Mouse (Mus musculus) natural killer cell, adult 2 months (primary cell): ENCODE data around the gene Pdzd7.
"Not testable (repeated sequence)": the region's sequence is repeated elsewhere in the genome, so short reads cannot be mapped to it uniquely, and the experiment has no call there.

ENCODE experiments used
- DNase-seq, 2 experiments: peaks; one replicate each; pipeline ENCODE4 v3.0.0; 2022; ENCODE audit warnings: low spot score in 2 of 2

Pdzd7 gene

DNA sequence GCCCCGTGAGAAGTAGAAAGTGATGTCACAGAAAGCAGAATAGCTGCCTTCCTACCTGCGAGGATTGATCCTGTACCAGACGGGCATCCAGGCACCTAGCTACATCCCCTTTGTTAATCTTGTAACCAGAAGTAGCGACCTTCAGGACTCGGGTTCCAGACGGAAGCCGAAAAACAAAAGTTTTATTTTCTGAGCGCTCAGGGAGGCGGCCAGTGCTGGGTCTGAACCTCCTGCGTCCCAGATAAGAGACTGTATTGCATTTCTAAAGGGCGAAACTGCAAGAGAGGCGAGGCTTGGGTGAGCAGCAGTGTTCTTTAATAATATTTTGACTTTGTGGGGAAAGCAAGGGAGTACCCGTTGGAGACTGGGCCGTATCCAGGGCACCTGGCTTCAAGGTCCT lies 13.3 kb upstream of the Pdzd7 start:
- DNase-seq = no peak

DNA sequence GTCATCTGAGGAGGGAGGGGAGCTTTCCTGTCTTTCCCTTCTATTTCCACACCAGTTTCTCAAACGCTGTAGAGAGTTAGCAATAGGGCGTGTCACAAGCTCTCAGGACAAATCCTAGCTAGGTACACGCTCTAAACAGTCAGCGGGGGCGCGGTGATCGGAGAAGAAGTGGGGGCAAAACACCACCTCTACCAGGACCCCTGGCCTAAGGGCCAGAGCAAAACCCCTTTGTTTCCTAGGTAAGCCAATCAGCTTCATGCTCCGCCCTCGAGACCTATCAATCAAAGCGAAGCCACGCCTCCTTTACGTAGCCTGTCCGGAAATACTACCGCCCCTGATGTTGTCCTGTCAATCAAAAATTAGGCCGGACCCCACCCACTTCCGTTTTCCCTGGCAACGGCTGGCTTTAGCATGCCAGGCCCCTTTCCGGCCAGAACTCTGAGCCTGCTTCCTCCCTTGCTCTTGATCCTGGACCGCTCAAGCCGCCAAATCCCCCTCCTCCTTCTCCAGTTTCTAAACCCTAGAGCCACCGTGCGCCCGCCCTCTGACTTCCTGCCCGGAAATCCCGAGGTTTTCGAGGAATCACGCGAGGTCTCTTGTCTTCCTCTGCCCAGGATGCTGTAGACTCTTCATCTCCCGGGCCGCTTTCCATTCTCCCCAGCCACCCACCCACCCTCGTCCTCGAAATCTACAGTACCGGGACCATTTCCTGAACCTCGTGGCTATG lies 12.8 kb upstream of the Pdzd7 start:
- DNase-seq = peak; percentile 91 to 92

- DNase-seq = no peak
Observed at GRCm38 (mm10) chr19:45057724-45058112, 12.2 kb upstream of the Pdzd7 start.

DNA sequence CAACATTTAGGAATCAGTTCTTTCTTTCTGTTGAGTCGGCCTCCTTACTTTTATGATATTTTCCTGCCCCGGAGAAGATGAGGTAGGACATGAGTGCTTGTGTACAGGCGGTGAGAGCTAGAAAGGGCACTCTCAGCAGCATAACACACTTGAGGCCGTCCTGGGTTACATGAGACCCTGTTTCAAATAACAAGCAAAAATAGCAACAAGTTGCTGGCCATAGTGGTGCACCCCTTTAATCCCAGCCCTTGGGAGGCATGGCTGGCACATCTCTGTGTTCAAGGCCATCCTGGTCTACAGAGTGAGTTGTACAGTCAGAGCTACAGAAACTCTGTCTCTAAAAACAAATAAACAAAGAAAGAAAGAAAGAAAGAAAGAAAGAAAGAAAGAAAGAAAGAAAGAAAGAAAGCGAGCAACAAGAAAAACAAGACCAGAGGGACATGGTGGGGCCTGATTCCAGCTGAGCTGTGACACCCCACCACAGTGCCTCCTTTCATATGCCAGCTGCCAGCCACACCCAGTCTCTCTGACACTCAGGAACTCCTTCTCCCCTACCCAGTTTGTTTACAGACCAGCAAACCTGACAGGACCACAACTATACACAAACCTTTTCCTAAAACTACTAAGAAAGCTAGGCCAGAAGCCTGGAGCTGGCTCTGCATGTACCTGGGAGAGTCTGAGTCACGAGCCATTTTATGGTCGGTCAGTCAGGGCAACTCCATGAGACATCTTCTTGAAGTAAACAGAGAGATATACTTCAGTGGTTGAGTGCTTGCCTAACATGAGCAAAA lies 11.6 kb upstream of the Pdzd7 start:
- no peak for DNase-seq

DNA sequence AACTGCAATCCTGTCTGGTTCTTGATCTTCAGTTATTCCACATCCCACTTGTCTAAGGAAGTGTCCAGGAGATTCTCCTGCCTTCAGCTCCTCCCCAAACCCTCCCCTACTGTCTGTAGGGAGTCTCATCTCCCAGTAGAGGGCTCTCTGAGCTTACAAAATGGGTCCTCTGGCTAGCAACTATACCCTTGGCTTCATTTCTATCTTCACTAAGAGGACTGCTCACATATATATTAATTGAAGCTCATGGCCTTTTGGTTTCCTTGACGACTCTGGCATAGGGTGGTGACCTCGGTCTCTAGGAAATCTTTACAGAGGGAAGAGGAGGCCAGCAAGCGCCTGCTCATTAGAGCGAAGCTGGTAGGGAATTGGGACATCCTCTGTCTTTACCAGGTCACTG lies 10.8 kb upstream of the Pdzd7 start:
- DNase-seq = no peak

DNA sequence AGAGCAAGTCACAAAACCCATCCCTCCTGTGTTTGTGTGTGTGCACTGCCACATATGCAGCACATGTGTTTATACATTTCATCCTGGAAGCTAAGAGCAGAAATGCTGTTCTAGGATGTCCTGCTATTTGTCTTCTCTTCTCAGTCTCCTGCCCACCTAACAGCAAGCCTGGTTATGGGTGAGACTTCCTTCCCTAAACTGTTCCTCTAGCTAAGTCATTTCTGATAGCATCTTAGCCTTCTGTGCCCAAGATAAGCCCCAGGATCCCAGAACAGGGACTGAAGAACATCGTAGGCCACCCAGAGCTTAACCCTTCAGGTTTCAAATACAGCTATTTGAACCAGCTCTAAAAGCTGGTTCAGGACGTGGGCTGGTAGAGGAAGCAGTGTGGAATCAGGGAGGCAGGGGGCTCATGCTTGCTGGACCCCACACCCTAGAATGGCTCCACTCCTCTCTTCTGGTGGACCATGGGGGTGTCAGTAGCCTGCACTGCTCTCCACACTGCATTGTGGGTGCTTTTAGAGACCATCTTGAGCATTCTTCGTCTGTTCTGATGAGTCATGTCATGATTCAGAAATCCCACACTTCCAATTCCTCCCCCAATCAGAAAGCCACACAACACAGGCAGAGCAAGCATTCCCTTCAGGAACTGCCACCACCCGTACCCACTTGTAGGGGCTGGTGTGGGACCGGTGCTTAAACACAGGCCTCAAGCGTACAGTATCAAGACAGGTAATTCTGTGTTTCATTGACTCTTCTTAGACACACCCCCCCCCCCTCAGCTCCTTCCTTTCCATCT lies 9.6 kb upstream of the Pdzd7 start:
- no peak for DNase-seq

GRCm38 (mm10) chr19:45053451-45053850 lies 7.9 kb upstream of the Pdzd7 start:
- DNase-seq = no peak

DNA sequence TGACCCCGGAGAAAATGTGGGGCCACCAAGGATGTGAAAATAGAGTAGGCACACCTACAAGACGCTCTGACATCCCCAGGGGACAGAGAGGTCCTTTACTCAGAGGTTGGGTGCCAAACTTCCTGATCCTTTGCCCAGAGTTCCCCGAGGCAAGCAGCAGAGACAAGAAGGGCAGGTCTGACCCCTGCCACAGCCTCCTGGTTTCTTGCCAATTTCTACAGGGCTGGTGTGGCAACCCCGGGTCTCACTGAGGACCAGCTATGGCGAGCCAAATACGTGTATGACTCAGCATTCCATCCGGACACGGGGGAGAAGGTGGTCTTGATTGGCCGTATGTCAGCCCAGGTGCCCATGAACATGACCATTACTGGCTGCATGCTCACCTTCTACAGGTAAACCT lies 4.0 kb upstream of the Pdzd7 start:
- no peak for DNase-seq

DNA sequence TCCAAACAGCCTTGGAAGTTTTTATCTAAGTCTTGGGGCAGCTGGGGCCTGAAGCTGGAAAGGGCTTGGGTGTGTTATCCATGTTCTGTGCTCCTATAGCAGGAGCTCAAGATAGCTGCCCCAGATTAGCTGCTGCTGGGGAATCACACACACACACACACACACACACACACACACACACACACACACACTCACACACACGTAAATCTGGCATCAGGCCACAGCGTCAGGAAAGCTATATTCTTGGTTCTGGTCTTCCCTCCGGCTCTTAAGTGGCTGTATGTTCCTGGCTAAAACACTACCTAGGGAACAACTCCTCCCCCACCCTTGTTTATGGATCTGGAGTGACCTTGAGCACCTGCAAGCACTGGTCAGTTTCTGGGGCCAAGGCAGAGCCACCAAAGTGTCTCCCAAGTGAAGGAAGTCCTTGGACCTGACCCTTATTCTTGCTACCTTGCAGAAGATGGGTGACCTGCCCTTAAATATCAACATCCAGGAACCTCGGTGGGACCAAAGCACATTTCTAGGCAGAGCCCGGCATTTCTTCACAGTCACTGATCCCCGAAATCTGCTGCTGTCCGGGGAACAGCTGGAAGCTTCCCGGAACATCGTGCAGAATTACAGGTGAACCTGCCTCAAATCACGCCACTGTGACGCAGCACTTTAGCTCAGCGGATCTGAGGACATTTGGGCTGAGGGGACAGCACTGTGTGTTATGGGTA lies 3.3 kb upstream of the Pdzd7 start:
- DNase-seq = no peak

GRCm38 (mm10) chr19:45047935-45048643 lies 2.6 kb upstream of the Pdzd7 start:
- DNase-seq = peak; percentile 78 to 80

- DNase-seq = peak; percentile 87 to 88
Observed at GRCm38 (mm10) chr19:45047417-45047934, 2.0 kb upstream of the Pdzd7 start, which contains the start of gene Sfxn3. TSS of gene Sfxn3 (plus strand) at chr19:45047503.

- DNase-seq = peak; percentile 49 to 66
Observed at GRCm38 (mm10) chr19:45046523-45047321, 1.2 kb upstream of the Pdzd7 start.

DNA sequence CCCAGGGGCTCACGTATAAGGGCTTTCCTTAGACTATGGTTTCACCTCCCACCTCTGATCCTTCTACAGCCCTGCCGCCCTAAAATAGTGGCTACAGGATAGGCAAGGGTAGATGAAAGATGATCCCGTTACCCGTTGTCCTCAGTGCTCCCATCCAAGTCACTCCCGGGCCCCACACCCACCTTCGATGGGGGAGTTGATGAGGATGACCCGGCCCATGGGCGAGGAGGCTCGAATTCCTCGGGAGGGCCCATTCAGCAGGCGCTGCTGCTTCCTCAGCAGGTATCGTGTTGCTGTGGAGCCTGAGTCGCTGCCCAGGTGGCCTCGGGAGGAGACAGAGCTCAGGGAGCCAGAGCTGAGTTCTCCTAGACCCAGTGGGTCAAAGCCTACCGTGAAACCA lies 281 bp downstream of the Pdzd7 start:
- no peak for DNase-seq

DNA sequence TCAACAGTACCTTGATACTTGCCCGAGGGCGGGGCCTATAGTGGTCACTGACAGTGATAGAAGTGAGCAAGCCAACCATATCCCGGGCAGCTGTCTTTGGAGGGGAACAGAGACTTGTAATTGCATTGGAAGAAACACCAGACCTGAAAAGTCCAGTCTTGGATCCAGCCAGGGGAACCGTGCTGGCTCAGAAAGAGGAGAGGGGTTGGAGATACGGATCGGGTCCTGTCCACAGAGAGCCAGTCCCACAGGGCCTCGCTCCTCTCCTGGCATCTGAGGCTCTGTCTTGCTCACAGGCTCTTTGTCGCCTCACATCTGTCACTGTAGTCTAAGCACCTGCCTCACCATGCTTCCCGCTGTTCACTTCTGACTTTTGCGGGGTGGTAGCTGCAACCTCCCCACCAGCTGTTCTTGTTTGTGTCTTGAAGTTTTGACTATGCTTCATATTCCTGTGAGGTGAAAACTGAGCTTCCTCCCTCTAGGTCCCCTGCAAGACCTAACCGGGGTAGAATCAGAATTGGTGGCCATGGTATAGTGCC lies 1.1 kb downstream of the Pdzd7 start:
- DNase-seq = no peak

DNA sequence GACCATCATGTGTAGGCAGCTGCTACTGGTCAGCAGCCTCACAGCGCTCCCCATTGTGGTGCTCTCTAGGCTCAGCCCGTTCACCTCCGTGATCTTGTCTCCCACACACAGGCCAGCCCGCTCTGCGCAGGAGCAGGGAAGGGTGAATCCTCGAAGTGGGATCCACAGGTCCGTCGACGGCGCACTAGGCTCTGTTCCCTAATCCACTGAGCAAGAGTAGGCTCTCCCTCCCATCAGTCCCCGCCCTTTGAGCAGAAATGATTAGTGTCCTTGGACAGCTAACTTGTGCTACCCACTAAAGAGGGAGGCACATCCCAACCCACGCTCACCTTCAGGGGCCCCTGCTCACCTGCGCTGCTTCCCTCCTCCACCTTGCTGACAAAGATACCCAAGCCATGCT lies 5.3 kb downstream of the Pdzd7 start:
- DNase-seq = no peak

GRCm38 (mm10) chr19:45038198-45038597 lies 7.3 kb downstream of the Pdzd7 start:
- DNase-seq = not testable (repeated sequence)

DNA sequence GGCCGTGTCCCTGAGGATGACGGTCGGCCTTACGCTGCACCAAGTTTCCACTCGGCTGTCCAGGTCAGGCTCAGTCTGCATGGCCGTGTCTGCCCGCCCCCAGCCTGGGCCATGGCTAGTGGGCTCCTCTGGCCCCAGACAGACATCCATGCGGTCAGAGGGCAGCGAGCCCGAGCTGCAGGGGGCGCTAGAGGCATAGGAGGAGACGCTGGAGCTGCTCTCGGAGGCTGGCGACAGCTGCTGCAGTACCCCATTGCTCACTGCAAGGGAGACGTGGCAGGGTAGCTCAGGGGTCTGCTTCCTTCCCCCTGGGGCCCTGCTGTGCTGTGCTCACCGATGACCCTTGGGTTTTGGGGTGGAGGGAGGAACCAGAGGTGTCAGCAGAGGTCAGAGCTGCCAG lies 8.7 kb downstream of the Pdzd7 start:
- DNase-seq = peak; percentile 43 to 54

GRCm38 (mm10) chr19:45032570-45033332 lies 12.8 kb downstream of the Pdzd7 start:
- DNase-seq = no peak

DNA sequence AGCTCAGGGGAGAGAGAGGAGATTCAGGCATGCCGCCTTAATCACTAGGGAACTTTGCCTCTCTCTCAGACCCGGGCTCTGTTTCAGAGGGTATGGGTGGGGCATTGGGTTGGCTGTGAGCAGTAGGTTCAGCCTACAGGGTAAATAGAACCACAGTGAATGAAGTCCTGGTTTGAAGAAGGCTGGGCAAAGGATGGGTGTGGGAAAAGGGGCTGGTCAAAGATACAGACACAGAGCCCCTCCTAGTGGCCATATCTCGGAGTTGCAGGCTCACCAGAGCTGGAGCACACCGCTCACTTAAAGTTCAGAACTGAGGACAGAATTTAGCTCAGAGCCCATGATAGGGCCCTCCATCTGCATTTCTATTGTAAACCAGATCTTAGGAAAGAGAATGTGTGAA lies 13.7 kb downstream of the Pdzd7 start:
- DNase-seq = peak; percentile 41 to 69
